Mouse (Mus musculus) lung, embryonic 15.5 days (tissue): Measurements from ENCODE around the gene Ptrh2. TPM values are rescaled to one million over a fixed set of nuclear protein-coding genes. Genes with fewer than 3 reads are reported as not detected.

Experiments used
- ATAC-seq: fragments of 200-750 bp; cut with Nextera tagmentation; 2 replicates; pipeline ENCODE4 v1.8.0; 2017; ENCODE audit warnings: moderate number of reproducible peaks, borderline replicate concordance; ENCODE audit not compliant: low FRiP score, low TSS enrichment; ENCODE audit errors: extremely low read depth
- H3K27ac ChIP-seq: fragments of 300-500 bp; sonication (generic); 2 replicates; pipeline ENCODE4 v1.5.1; 2015; ENCODE audit warnings: moderate library complexity, mild to moderate bottlenecking, inconsistent platforms
- H3K27me3 ChIP-seq: fragments of 300-500 bp; sonication (generic); 2 replicates; pipeline ENCODE4 v1.6.1; 2015; ENCODE audit warnings: inconsistent platforms
- H3K36me3 ChIP-seq: fragments of 300-500 bp; sonication (generic); 2 replicates; pipeline ENCODE4 v1.6.1; 2015; ENCODE audit warnings: inconsistent platforms
- H3K4me1 ChIP-seq: fragments of 300-500 bp; sonication (generic); 2 replicates; pipeline ENCODE4 v1.6.1; 2015; ENCODE audit warnings: inconsistent platforms
- H3K4me2 ChIP-seq: fragments of 300-500 bp; sonication (generic); 2 replicates; pipeline ENCODE4 v1.6.1; 2015; ENCODE audit warnings: inconsistent platforms, mild to moderate bottlenecking, moderate library complexity
- H3K4me3 ChIP-seq: fragments of 300-500 bp; sonication (generic); 2 replicates; pipeline ENCODE4 v1.5.1; 2015; ENCODE audit warnings: mild to moderate bottlenecking, inconsistent platforms
- H3K9ac ChIP-seq: fragments of 300-500 bp; sonication (generic); 2 replicates; pipeline ENCODE4 v1.6.1; 2015; ENCODE audit warnings: inconsistent platforms
- H3K9me3 ChIP-seq: fragments of 300-500 bp; sonication (generic); 2 replicates; pipeline ENCODE4 v1.6.1; 2016; ENCODE audit warnings: inconsistent platforms
- WGBS: fragments of 180-500 bp; shearing (Covaris S2); methylation state at CpG from one replicate; pipeline ENCODE4 v1.1.7; 2015; 5-methylcytosine and 5-hydroxymethylcytosine counted together
- polyA plus RNA-seq: library from polyadenylated mRNA; unstranded; fragments of >200 nt; fragmentation: Nextera tagmentation; extraction: Ambion mirVana; gene quantifications from 2 replicates; pipeline ENCODE4 v1.2.1, GENCODE M21; 2015

The Ptrh2 gene
- polyA plus RNA-seq, 1 experiment from 2014 or later, result 32.0 TPM

DNA sequence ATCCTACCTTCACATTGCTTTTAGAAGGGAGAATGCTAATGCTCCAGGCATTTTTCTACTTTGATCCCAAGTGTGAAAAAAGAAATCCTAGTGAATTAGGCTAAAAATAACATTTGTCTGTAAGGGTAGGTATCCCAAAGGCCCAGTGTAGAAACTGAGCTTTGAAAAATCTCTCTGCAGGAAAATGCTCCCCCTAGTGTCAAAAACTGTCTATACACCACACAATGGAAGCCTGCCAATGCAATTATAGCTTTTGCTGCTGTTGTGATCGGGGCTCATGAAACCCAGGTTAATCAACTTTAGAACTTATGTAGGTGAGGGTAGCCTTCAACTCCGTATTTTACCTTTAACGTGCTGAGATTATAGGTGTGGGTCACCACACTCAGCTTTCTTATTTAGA, 30.3 kb upstream of the Ptrh2 start:
- Histone ChIP-seq H3K4me2 (no peak overlapping the region), H3K9me3 (no peaks in the 10 kb centered on the region), H3K27me3 (no peaks in the 10 kb centered on the region), H3K4me1 (0 out of 2 replicates have a peak, but pooled peaks cover 4% of the 10 kb centered on the region), H3K4me3 (no peak overlapping the region), H3K9ac (no peak overlapping the region), H3K27ac (no peak overlapping the region), H3K36me3 (no peaks in the 10 kb centered on the region)
- ATAC-seq, result no peak
- WGBS, result 22% methylated on average over 3 of the region's 3 CpGs

DNA sequence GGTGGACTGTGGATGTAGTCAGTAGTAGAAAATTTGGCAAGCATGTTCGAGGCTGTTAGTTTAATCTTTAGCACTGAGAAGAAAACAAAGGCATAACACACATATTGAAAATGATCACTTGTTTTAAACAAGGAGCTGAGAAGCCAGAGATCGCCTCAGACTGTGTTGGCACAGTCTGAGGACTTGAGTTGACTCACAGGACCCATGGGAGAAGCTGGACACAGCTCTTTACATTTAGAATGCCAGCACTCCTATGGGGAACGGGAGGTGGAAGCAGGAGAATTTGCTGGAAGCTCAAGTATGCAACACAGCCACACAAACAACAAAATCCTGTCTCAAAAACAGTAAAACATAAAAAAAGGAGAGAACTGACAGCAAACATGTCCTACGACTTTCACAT, 29.7 kb upstream of the Ptrh2 start:
- no peaks in the 10 kb centered on the region for H3K27me3 ChIP-seq
- ATAC-seq, result no peak
- H3K9me3 ChIP-seq, result no peaks in the 10 kb centered on the region
- 83% methylated on average over 4 of the region's 4 CpGs for WGBS
- H3K4me1 ChIP-seq, result 0 out of 2 replicates have a peak, but pooled peaks cover 4% of the 10 kb centered on the region
- no peak overlapping the region for H3K9ac ChIP-seq
- no peak overlapping the region for H3K4me2 ChIP-seq
- H3K36me3 ChIP-seq, result no peaks in the 10 kb centered on the region
- no peak overlapping the region for H3K27ac ChIP-seq
- no peak overlapping the region for H3K4me3 ChIP-seq

DNA sequence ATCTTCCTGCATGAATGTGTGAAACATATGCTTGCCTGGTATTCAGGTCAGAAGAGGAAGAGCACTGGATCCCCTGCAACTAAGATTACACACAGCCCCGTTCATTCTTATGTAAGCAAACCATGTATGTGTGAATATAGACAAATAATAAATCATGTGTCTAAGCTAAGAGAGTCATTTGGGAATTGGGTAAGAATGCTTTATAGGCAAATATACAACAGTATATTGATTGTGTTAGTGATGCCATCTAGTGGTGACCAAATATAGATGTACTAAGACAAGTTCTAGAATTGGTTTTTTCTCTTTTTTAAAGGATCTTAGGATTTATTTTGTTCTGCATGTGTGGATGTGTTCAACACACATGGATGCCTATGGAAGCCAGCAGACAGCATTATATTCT, 28.1 kb upstream of the Ptrh2 start:
- Histone ChIP-seq H3K27me3 (no peaks in the 10 kb centered on the region), H3K4me1 (0 out of 2 replicates have a peak, but pooled peaks cover 4% of the 10 kb centered on the region), H3K4me3 (no peak overlapping the region), H3K9me3 (no peaks in the 10 kb centered on the region), H3K27ac (no peak overlapping the region), H3K4me2 (no peak overlapping the region), H3K9ac (no peak overlapping the region), H3K36me3 (peaks cover 3% of the 10 kb centered on the region)
- no peak for ATAC-seq
- WGBS, result 10% methylated on average over 1 of the region's 1 CpGs

DNA sequence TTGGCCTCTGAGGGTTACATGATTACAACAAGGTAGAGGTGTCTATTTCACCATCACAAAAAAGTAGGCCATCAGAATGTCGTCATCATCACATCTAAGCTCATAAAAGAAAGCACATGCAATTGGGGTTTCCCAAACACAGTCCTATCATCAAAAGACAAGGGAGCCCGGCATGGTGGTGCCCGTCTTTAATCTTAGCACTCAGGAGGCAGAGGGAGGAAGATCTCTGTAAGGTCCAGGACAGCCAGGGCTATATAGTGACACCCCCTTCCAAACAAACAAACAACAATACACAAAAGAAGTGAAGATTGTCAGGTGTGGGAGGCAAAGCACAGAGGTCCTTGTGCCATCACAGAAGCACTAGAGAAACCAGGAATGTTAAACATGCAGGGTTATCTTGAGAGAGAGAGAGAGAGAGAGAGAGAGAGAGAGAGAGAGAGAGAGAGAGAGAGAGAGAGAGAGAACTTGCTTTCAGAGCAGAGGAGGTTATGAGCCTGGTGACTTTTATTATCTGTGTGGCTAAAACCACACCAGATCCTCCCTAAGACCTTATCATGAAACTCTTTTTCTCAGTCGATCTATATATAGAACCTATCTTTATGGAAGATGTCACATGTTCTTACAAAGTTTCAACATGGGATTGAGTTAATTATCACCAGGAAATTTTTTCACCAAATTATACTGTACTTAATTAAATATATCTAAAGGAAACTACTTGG, 26.8 kb upstream of the Ptrh2 start:
- no peak overlapping the region for H3K4me2 ChIP-seq

DNA sequence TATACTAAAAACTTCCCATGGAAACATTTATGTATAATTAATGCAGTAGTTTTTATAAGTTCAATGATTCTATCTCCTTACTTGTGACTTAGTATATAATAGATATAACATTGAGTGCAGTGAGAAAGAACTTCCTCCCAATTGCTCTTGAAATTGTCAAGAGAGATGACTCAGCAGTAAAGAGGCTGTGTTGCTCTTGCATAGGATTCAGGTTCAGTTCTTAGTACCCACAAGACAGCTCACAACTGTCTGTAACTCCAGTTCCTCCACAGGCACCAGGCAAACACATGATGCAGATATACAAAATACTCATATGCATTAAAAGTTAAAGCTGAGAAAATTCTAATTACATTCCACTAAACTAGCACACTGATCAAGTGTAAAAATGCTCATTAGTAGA, 25.9 kb upstream of the Ptrh2 start:
- Histone ChIP-seq H3K4me1 (0 out of 2 replicates have a peak, but pooled peaks cover 1% of the 10 kb centered on the region), H3K4me3 (no peak overlapping the region), H3K27ac (no peak overlapping the region), H3K36me3 (peaks cover 14% of the 10 kb centered on the region), H3K9ac (no peak overlapping the region), H3K4me2 (no peak overlapping the region), H3K27me3 (no peaks in the 10 kb centered on the region), H3K9me3 (no peaks in the 10 kb centered on the region)
- no peak for ATAC-seq

More for the DNA sequence above, 26.8 kb upstream of the Ptrh2 start:
- Histone ChIP-seq H3K27me3 (no peaks in the 10 kb centered on the region), H3K9me3 (no peaks in the 10 kb centered on the region), H3K9ac (no peak overlapping the region), H3K36me3 (peaks cover 9% of the 10 kb centered on the region), H3K4me1 (0 out of 2 replicates have a peak, but pooled peaks cover 4% of the 10 kb centered on the region), H3K27ac (no peak overlapping the region), H3K4me3 (no peak overlapping the region)
- 78% methylated on average over 4 of the region's 4 CpGs for WGBS
- no peak for ATAC-seq

DNA sequence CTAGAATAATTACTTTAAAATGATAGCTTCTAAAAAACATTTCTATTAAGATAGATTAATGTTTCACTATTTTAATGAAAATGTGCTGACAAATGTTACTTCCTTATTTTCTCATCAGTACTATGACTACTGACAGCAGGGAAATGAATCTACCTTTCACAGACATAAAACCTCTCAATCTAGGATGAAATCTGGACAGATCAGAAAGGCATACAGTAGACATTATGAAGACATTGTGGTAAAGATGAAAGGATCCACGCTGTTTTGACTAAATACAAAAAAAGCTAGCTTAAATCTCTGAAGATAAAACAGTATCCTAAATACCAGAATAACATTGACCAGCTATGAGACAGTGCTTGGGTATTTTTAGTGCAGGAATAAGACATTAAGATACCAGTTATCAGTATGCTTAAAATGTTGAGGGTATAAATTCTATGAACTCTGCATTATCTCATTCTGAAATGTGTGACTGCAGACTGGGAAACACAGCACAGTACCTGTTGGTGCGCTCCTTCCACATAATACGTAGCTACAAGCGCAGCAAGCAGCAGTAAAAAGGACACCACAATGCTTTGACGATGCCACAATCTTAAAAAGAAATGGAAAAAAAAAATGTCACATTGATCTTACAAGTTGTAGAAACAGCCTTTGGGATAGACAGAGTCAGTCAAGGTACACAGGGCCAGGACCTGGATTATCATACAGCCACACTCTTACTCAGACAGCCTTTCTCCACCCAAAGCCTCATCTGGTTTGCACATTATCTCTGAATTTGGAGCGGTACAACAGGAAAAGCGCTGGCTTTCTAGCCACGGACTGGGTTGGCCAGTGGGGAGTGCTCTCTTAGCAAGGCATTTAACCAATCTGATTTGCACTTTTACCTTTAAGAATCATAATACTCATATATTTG, 20.5 kb upstream of the Ptrh2 start:
- WGBS, result 91% methylated on average over 8 of the region's 8 CpGs
- no peak overlapping the region for H3K4me2 ChIP-seq
- no peaks in the 10 kb centered on the region for H3K27me3 ChIP-seq
- no peaks in the 10 kb centered on the region for H3K4me1 ChIP-seq
- no peak for ATAC-seq
- H3K36me3 ChIP-seq, result peaks cover 30% of the 10 kb centered on the region
- H3K4me3 ChIP-seq, result no peak overlapping the region
- no peak overlapping the region; the same call in 1 of the 2 replicates for H3K9ac ChIP-seq
- H3K27ac ChIP-seq, result no peak overlapping the region
- H3K9me3 ChIP-seq, result no peaks in the 10 kb centered on the region

DNA sequence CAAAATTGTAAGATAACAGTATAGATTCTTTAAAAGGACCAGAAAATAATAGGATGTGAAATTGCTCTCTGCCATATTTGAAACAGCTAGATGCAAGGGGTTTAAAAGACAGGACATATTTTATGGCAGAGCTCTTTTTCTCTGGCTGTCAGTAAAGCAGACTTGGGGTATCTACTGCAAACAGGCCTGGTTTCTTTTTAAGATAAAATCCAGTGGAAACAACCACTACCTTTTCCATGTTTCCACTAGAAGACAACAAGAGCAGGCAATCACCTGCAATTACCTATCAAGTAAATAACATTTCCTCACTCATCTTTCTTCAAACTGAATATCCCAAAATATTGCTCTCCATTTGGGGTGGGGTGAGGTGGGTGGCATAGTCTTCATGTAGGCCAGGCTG, 19.8 kb upstream of the Ptrh2 start:
- ATAC-seq, result no peak
- Histone ChIP-seq H3K4me1 (no peaks in the 10 kb centered on the region), H3K27me3 (no peaks in the 10 kb centered on the region), H3K27ac (no peak overlapping the region), H3K9me3 (no peaks in the 10 kb centered on the region), H3K36me3 (peaks cover 30% of the 10 kb centered on the region), H3K4me3 (no peak overlapping the region), H3K9ac (no peak overlapping the region), H3K4me2 (no peak overlapping the region)

DNA sequence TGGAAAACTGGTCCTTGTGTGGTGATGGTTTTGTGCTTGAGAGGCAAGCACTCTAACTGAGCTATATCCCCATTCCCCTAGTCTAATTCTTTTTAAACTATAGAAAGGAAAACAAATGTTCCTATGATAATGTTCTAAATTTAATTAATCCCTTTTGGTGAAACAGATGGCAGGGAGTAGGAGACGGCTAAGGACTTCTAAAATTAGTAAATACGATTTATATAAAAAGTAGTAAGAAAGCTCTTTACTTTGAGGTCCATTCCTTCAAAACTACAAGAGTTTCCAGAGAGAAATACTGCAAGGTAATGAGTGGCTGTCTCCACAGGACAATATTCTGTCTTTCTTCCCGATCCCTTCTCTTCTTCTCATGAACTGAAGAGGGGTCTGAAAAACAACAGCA, 19.4 kb upstream of the Ptrh2 start:
- H3K9me3 ChIP-seq, result no peaks in the 10 kb centered on the region
- no peaks in the 10 kb centered on the region for H3K27me3 ChIP-seq
- H3K4me2 ChIP-seq, result no peak overlapping the region
- H3K4me1 ChIP-seq, result no peaks in the 10 kb centered on the region
- no peak overlapping the region for H3K27ac ChIP-seq
- peaks cover 30% of the 10 kb centered on the region for H3K36me3 ChIP-seq
- H3K9ac ChIP-seq, result no peak overlapping the region
- no peak overlapping the region for H3K4me3 ChIP-seq
- no peak for ATAC-seq
- 88% methylated on average over 3 of the region's 3 CpGs for WGBS

DNA sequence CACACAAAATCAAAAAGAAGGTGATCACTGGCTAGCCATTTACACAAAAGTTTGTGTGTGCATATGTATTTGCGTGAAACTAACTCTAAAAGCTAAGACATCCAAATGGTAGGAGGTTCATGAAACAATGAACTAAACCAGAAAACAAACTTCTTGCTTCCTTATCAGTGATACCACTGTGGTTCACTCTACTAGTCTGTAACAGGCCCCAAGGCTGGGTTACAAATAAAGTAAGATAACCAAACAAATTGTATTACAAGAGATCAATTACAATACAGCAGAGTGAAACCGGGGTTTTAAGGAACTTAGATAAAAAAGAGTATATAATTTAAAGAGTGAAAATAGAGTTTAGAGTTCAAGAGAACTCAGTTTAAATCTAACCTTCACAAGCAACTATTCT, 16.2 kb upstream of the Ptrh2 start:
- H3K4me2 ChIP-seq, result no peak overlapping the region
- H3K27me3 ChIP-seq, result no peaks in the 10 kb centered on the region
- H3K4me3 ChIP-seq, result no peak overlapping the region
- H3K4me1 ChIP-seq, result no peaks in the 10 kb centered on the region
- no peaks in the 10 kb centered on the region for H3K9me3 ChIP-seq
- H3K36me3 ChIP-seq, result peaks cover 18% of the 10 kb centered on the region
- 88% methylated on average over 2 of the region's 2 CpGs for WGBS
- H3K27ac ChIP-seq, result no peak overlapping the region
- H3K9ac ChIP-seq, result no peak overlapping the region
- no peak for ATAC-seq

DNA sequence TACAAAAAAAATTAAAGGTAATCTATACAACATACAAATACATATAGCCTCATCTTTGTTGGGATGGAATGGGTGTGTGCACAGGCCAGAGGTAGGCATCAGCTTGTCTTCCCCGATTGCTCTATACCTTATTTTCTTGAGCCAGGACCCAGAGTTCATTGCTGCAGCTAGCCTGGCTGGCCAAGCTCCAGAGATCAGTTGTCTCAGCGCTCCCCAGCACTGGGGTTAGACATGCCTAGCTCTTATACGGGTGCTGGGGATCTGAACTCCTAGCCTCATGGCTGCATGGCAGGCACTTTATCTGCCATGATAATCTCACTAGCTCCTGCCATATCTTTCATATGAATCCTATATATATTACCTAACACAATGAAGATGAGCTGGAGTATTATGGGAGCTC, 15.6 kb upstream of the Ptrh2 start:
- H3K9me3 ChIP-seq, result no peaks in the 10 kb centered on the region
- WGBS, result 77% methylated on average over 3 of the region's 3 CpGs
- no peaks in the 10 kb centered on the region for H3K27me3 ChIP-seq
- no peak overlapping the region for H3K4me3 ChIP-seq
- no peak overlapping the region for H3K27ac ChIP-seq
- no peaks in the 10 kb centered on the region for H3K4me1 ChIP-seq
- H3K36me3 ChIP-seq, result peaks cover 16% of the 10 kb centered on the region
- H3K4me2 ChIP-seq, result no peak overlapping the region
- no peak for ATAC-seq
- no peak overlapping the region for H3K9ac ChIP-seq

DNA sequence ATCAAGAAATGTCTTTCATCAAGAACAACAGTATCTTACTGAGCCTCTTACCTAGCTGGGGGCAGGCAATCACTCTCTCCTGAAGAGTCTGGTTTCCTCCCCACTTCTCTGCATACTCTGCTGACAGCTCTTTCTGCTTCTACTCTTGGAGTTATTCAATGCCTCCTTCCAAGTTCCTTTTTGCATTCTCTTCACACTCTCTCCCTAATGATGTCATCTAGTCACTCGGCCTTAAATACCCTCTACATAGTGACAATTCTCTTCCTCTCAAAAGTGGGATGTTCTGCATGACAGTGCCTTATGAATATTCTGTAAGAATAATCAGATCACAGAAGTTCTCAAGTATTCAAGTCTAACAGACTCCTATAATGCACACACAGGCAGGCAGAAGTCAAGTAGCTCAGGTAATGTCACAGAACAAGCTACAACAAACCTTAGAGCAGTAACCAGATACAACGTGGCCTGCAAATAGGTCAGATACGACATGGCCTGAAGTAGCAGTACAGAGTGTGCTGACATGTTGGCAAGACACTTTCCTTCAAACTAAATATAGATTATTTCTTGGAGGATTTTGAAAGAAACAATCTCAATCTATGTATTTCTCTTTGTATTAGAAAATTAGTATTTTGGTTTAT, 12.6 kb upstream of the Ptrh2 start:
- Histone ChIP-seq H3K27me3 (no peaks in the 10 kb centered on the region), H3K36me3 (no peaks in the 10 kb centered on the region), H3K27ac (no peak overlapping the region), H3K9me3 (no peaks in the 10 kb centered on the region), H3K4me3 (no peak overlapping the region), H3K4me2 (no peak overlapping the region), H3K9ac (no peak overlapping the region), H3K4me1 (no peaks in the 10 kb centered on the region)
- WGBS, result 62% methylated on average over 3 of the region's 3 CpGs
- no peak for ATAC-seq

DNA sequence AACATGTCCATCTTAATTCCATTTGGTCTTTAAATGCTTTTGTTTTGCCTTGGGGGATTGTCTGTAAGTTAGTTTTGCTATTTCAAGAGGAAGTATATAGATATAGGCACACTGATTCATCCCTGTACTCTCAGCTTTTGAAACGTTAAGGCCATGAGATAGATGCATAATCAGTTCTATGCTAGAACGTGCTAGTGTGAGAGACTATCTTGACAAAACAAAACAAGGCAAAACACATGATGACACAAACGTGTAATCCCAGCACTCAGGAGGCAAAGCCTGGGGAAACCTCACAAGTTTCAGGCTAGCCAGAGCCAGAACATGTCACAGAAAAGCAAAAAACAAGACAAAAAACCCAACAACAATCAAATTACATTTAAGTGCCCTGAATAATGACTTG, 11.0 kb upstream of the Ptrh2 start:
- Histone ChIP-seq H3K36me3 (no peaks in the 10 kb centered on the region), H3K27ac (no peak overlapping the region), H3K4me1 (no peaks in the 10 kb centered on the region), H3K4me2 (no peak overlapping the region), H3K4me3 (no peak overlapping the region), H3K27me3 (no peaks in the 10 kb centered on the region), H3K9me3 (no peaks in the 10 kb centered on the region), H3K9ac (no peak overlapping the region)
- ATAC-seq, result no peak
- 77% methylated on average over 3 of the region's 3 CpGs for WGBS
